Mouse (Mus musculus) Patski (cell line): Measurements from ENCODE around the gene Camk2g. TPM values are rescaled to one million over a fixed set of nuclear protein-coding genes. Genes with fewer than 3 reads are reported as not detected.

Source experiments
- ATAC-seq: fragments of 100-300 bp; one replicate; pipeline ENCODE4 v1.8.0; 2021
- CTCF ChIA-PET: fragments of 350-600 bp; sonication (Branson Sonifier 250); formaldehyde crosslinking; loops from one replicate; lab custom pipeline; 2022; ENCODE audit warnings: inconsistent platforms; lab: Charles Lee
- POLR2A ChIA-PET: fragments of 350-600 bp; sonication (Branson Sonifier 250); formaldehyde crosslinking; loops from one replicate; lab custom pipeline; 2022; ENCODE audit warnings: antibody characterized with exemption, inconsistent platforms; lab: Charles Lee
- DNase-seq: peaks from one replicate; pipeline ENCODE4 v3.0.0-alpha.2; 2011; ENCODE audit warnings: low read depth, low spot score
- H3K27me3 ChIP-seq: fragments of 371-371 bp; one replicate; pipeline ENCODE4 v1.5.1; 2021
- CTCF ChIP-seq: fragments of 100-300 bp; IDR thresholded peaks from one replicate; pipeline ENCODE4 v1.5.1; 2021
- in situ Hi-C: fragments of 300-500 bp; cut with MboI; formaldehyde crosslinking; loops from 3 replicates; pipeline ENCODE4 v1.11.1; 2018; ENCODE audit warnings: low pct_unique_long_range_greater_than_20kb, mixed read lengths
- polyA plus RNA-seq: library from polyadenylated mRNA; unstranded; gene quantifications from one replicate; pipeline ENCODE4 v1.2.3, GENCODE M21; 2021

The Camk2g gene
- polyA plus RNA-seq, 1 experiment from 2014 or later, result 51.7 TPM

- ChIA-PET POLR2A (no interaction called here), CTCF (interaction anchor here (1.4 kb wide), 1 partner anchor 10 kb away, joined by 3 read pairs; no protein-coding TSS in a partner anchor)
- ATAC-seq (no peak), DNase-seq (no peak)
- TF ChIP-seq CTCF, result no peak
- in situ Hi-C loops, result no loop called here
- no peaks in the 10 kb centered on the region for H3K27me3 ChIP-seq
These were observed 4.3 kb downstream of the Camk2g start for GRCm38 (mm10) chr14:20789593-20789992.

- CTCF ChIA-PET, result no interaction called here
- H3K27me3 ChIP-seq, result no peaks in the 10 kb centered on the region
- TF ChIP-seq CTCF, result no peak
- POLR2A ChIA-PET, result interaction anchor here (1.1 kb wide), 1 partner anchor 9 kb away, joined by 3 read pairs; no protein-coding TSS in a partner anchor
- no peak for DNase-seq
- no peak for ATAC-seq
- in situ Hi-C loops, result no loop called here
These were observed 5.7 kb downstream of the Camk2g start for GRCm38 (mm10) chr14:20788151-20788550.

- CTCF ChIA-PET, result interaction anchor here (2.0 kb wide), 1 partner anchor 11 kb away, joined by 5 read pairs; no protein-coding TSS in a partner anchor
- ATAC-seq, result no peak
- POLR2A ChIA-PET, result interaction anchor here (1.4 kb wide), 1 partner anchor 53 kb away, joined by 4 read pairs; no protein-coding TSS in a partner anchor
These were observed 7.3 kb downstream of the Camk2g start for GRCm38 (mm10) chr14:20786611-20787015.

GRCm38 (mm10) chr14:20786020-20786419 is 7.9 kb downstream of the Camk2g start:
- DNase-seq, result no peak
- no peaks in the 10 kb centered on the region for H3K27me3 ChIP-seq
- POLR2A ChIA-PET, result interaction anchor here (1.4 kb wide), 1 partner anchor 52 kb away, joined by 4 read pairs; no protein-coding TSS in a partner anchor
- in situ Hi-C loops, result no loop called here
- ATAC-seq, result no peak
- CTCF ChIA-PET, result interaction anchor here (2.0 kb wide), 1 partner anchor 10 kb away, joined by 5 read pairs; no protein-coding TSS in a partner anchor
- TF ChIP-seq CTCF, result no peak

More at GRCm38 (mm10) chr14:20786611-20787015, 7.3 kb downstream of the Camk2g start:
- no peak for DNase-seq
- no peak for TF ChIP-seq CTCF
- in situ Hi-C loops, result no loop called here
- no peaks in the 10 kb centered on the region for H3K27me3 ChIP-seq

GRCm38 (mm10) chr14:20785231-20785630 is 8.7 kb downstream of the Camk2g start:
- DNase-seq (no peak), ATAC-seq (no peak)
- H3K27me3 ChIP-seq, result no peaks in the 10 kb centered on the region
- TF ChIP-seq CTCF, result no peak
- in situ Hi-C loops, result no loop called here
- CTCF ChIA-PET, result interaction anchor here (1.0 to 2.0 kb wide), 2 partner anchors 10 to 19 kb away, joined by 3 to 5 read pairs; no protein-coding TSS in a partner anchor
- POLR2A ChIA-PET, result interaction anchor here (1.1 to 1.3 kb wide), 2 partner anchors 9 to 12 kb away, joined by 3 read pairs; partner anchors contain the start of gene Camk2g

- in situ Hi-C loops, result no loop called here
- ChIA-PET CTCF (interaction anchor here (0.7 to 2.0 kb wide), 3 partner anchors 9 to 19 kb away, joined by 3 to 5 read pairs (median 3); no protein-coding TSS in a partner anchor), POLR2A (interaction anchor here (0.6 to 1.3 kb wide), 3 partner anchors 9 to 947 kb away, joined by 3 to 8 read pairs (median 3); partner anchors contain the start of gene Camk2g)
- DNase-seq (no peak), ATAC-seq (no peak)
- H3K27me3 ChIP-seq, result no peaks in the 10 kb centered on the region
- no peak for TF ChIP-seq CTCF
These were observed 9.2 kb downstream of the Camk2g start for GRCm38 (mm10) chr14:20784708-20785107.

- H3K27me3 ChIP-seq, result no peaks in the 10 kb centered on the region
- ChIA-PET CTCF (no interaction called here), POLR2A (no interaction called here)
- DNase-seq (no peak), ATAC-seq (no peak)
- in situ Hi-C loops, result no loop called here
- no peak for TF ChIP-seq CTCF
These were observed 10.4 kb downstream of the Camk2g start for GRCm38 (mm10) chr14:20783526-20783925.

- no peak for TF ChIP-seq CTCF
- no peak for DNase-seq
- no peak for ATAC-seq
- in situ Hi-C loops, result no loop called here
- ChIA-PET CTCF (no interaction called here), POLR2A (no interaction called here)
- H3K27me3 ChIP-seq, result no peaks in the 10 kb centered on the region
These were observed 11.0 kb downstream of the Camk2g start for GRCm38 (mm10) chr14:20782860-20783259.

GRCm38 (mm10) chr14:20780217-20780616 is 13.7 kb downstream of the Camk2g start:
- in situ Hi-C loops, result no loop called here
- ChIA-PET POLR2A (no interaction called here), CTCF (interaction anchor here (1.9 kb wide), 1 partner anchor 12 kb away, joined by 7 read pairs; no protein-coding TSS in a partner anchor)
- H3K27me3 ChIP-seq, result no peaks in the 10 kb centered on the region
- ATAC-seq (no peak), DNase-seq (no peak)
- TF ChIP-seq CTCF, result no peak

GRCm38 (mm10) chr14:20778496-20778895 is 15.4 kb downstream of the Camk2g start:
- in situ Hi-C loops, result no loop called here
- H3K27me3 ChIP-seq, result no peaks in the 10 kb centered on the region
- ChIA-PET CTCF (interaction anchor here (1.4 kb wide), 1 partner anchor 16 kb away, joined by 3 read pairs; the partner anchor contains the start of gene Camk2g), POLR2A (no interaction called here)
- TF ChIP-seq CTCF, result no peak
- no peak for ATAC-seq
- no peak for DNase-seq

GRCm38 (mm10) chr14:20775661-20776060 is 18.2 kb downstream of the Camk2g start:
- CTCF ChIA-PET, result interaction anchor here (1.1 to 1.4 kb wide), 2 partner anchors 10 to 28 kb away, joined by 4 to 5 read pairs; no protein-coding TSS in a partner anchor
- DNase-seq (no peak), ATAC-seq (no peak)
- H3K27me3 ChIP-seq, result no peaks in the 10 kb centered on the region
- no peak for TF ChIP-seq CTCF
- POLR2A ChIA-PET, result no interaction called here
- in situ Hi-C loops, result no loop called here
